Mouse (Mus musculus) lung, adult 2 months (tissue): Measurements from ENCODE around the gene Alcam.

Experiments
- CTCF ChIP-seq: fragments of 200-500 bp; IDR thresholded peaks from 2 replicates; pipeline ENCODE4 v1.5.1; 2011; ENCODE audit warnings: mild to moderate bottlenecking, low read length, control low read depth; ENCODE audit not compliant: insufficient read depth
- POLR2A ChIP-seq: fragments of 200-500 bp; IDR thresholded peaks from 2 replicates; pipeline ENCODE4 v1.6.1; 2011; ENCODE audit warnings: low read depth, mild to moderate bottlenecking, control low read depth, low read length, borderline replicate concordance; ENCODE audit errors: extremely low read depth

DNA sequence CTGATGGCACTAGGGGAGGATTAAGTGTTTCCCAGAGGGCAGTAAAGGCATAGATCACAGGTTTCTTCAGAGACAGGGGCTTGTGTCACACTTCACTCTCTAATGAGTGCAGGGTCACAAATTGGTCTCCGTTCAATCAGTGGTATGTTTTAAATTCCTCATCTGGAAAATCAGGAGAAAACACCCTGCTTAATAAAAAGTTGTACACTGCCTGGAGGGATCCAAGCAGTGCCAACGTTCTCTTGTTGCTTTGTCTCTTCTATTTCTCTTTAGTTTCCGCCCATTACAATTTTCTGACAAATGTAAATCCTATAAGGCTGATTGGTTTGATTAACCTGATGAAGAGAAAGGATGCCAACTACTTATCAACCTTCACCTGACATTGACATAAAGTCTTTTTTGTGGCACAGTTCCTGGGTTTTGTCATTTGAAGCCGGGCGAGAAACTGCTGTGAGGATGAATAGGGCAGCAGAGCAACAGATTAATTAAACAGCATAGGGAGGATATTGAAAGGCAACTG lies 67.0 kb downstream of the Alcam start:
- TF ChIP-seq CTCF: no peak
- TF ChIP-seq POLR2A: no peak
